Mouse (Mus musculus): ENCODE data around the gene Tcf7l1. TPM values are rescaled to one million over a fixed set of nuclear protein-coding genes. Genes with fewer than 3 reads are reported as not detected.

Gene Tcf7l1
- total and polyA plus RNA-seq, 3 experiments = not detected

DNA sequence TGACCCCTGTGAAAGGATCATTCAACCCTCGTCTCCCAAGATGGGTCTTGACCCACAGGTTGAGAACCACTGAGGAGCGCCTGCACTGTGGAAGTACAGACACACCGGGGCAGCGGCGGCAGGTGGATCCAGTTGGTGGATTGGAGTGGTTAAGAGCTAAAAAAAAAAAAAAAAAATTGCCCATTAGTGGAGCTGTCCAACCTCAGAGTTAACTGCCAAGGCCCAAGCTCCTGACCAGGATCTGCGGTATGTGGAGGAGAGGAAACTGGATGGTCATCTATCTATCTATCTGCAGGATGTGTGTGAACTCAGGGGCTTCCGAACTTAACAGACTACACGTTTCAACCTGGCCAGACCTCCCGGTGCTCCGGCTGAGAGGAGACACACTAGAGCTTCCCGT, 41.2 kb downstream of the Tcf7l1 start:
- Histone ChIP-seq H3K9me3 (replicated peaks; ENCODE audit: insufficient read depth, low read length) (no peaks in the 10 kb centered on the region), H3K27ac (ENCODE audit: control insufficient read depth, low read depth, low read length) (no peak overlapping the region), H3K27me3 (ENCODE audit: control insufficient read depth in 1 of 2, insufficient read depth in 2 of 2, low read length in 2 of 2) (peaks cover 4 to 10% of the 10 kb centered on the region in 2 experiments; a peak in 3 of 4 replicates)

DNA sequence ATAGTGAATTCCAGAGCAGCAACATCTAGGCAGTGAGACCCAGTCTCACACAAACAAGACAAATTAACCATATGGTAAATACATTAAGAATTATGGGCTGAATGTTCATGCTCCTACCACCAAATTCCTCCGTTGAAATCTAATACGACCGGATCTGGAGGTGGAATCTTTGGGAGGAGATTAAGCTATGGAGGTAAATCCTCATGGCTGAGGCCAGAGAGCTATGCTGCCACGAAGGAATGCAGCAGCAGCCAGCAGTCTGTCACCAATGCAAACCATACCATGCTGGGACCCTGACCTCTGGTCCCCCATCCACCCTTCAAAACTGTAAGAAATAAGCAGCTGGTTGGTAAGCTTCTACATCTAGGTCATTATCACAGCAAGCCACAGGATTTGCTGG, 41.9 kb downstream of the Tcf7l1 start:
- TF ChIP-seq EP300 (IDR thresholded peaks at IDR 0.05; ENCODE audit: low read depth in 1 of 2, low read length in 2 of 2) (no peak), SMC3 (IDR thresholded peaks at IDR 0.05; ENCODE audit: low read depth, low read length) (no peak), POLR2AphosphoS5 (IDR thresholded peaks at IDR 0.05; ENCODE audit: borderline replicate concordance, low read depth, low read length) (no peak), ELF1 (IDR thresholded peaks at IDR 0.05; ENCODE audit: low read depth, low read length) (no peak)
- Histone ChIP-seq H3K9ac (ENCODE audit: control insufficient read depth, low read depth, low read length, poor library complexity, severe bottlenecking) (no peak overlapping the region), H3K27ac (ENCODE audit: control insufficient read depth, low read depth, low read length) (no peak overlapping the region), H3K36me3 (ENCODE audit: control insufficient read depth in 1 of 2, insufficient read depth in 2 of 2, low read length in 2 of 2) (no peaks in the 10 kb centered on the region), H3K27me3 (ENCODE audit: control insufficient read depth in 1 of 2, insufficient read depth in 2 of 2, low read length in 2 of 2) (peaks cover 4 to 10% of the 10 kb centered on the region in 2 experiments; a peak in 3 of 4 replicates), H3K79me2 (ENCODE audit: control insufficient read depth, insufficient read depth, low read length, poor library complexity) (no peaks in the 10 kb centered on the region), H3K9me3 (replicated peaks; ENCODE audit: insufficient read depth, low read length) (no peaks in the 10 kb centered on the region), H3K4me1 (ENCODE audit: control insufficient read depth in 1 of 2, insufficient read depth in 2 of 2, low read length in 2 of 2) (no peaks in the 10 kb centered on the region), H3K4me3 (ENCODE audit: control insufficient read depth in 1 of 2, insufficient read depth in 1 of 2, low read depth in 2 of 2, low read length in 2 of 2) (no peak overlapping the region)
- DNase-seq (ENCODE audit: low read depth, low spot score) = no peak

More for the DNA sequence above, 41.2 kb downstream of the Tcf7l1 start:
- Histone ChIP-seq H3K9ac (ENCODE audit: control insufficient read depth, low read depth, low read length, poor library complexity, severe bottlenecking) (no peak overlapping the region), H3K79me2 (ENCODE audit: control insufficient read depth, insufficient read depth, low read length, poor library complexity) (no peaks in the 10 kb centered on the region), H3K4me3 (ENCODE audit: control insufficient read depth in 1 of 2, insufficient read depth in 1 of 2, low read depth in 2 of 2, low read length in 2 of 2) (no peak overlapping the region), H3K4me1 (ENCODE audit: control insufficient read depth in 1 of 2, insufficient read depth in 2 of 2, low read length in 2 of 2) (no peaks in the 10 kb centered on the region), H3K36me3 (ENCODE audit: control insufficient read depth in 1 of 2, insufficient read depth in 2 of 2, low read length in 2 of 2) (no peaks in the 10 kb centered on the region)
- TF ChIP-seq MYB (IDR thresholded peaks at IDR 0.05; ENCODE audit: low read depth, low read length) = no peak
- no peak for TF ChIP-seq NRF1 (IDR thresholded peaks at IDR 0.05; ENCODE audit: insufficient read depth, low read depth, low read length, poor library complexity, severe bottlenecking)
- no peak for TF ChIP-seq RAD21 (IDR thresholded peaks at IDR 0.05; ENCODE audit: low read depth, low read length)
- no peak for TF ChIP-seq TAL1 (IDR thresholded peaks at IDR 0.05; ENCODE audit: low read length)
- no peak for TF ChIP-seq HCFC1 (IDR thresholded peaks at IDR 0.05; ENCODE audit: low read depth, low read length)
- TF ChIP-seq NELFE (IDR thresholded peaks at IDR 0.05; ENCODE audit: low read depth, low read length) = no peak
- TF ChIP-seq USF1 (IDR thresholded peaks at IDR 0.05; ENCODE audit: low read depth, low read length) = no peak
- TF ChIP-seq CHD1 (IDR thresholded peaks at IDR 0.05; ENCODE audit: low read depth, low read length) = no peak
- TF ChIP-seq POLR2A (IDR thresholded peaks at IDR 0.05; ENCODE audit: control insufficient read depth in 1 of 2, insufficient read depth in 1 of 2, low read depth in 1 of 2, low read length in 2 of 2, poor library complexity in 1 of 2) = no peak
- TF ChIP-seq MAX (IDR thresholded peaks at IDR 0.05; ENCODE audit: low read length) = no peak
- TF ChIP-seq USF2 (IDR thresholded peaks at IDR 0.05; ENCODE audit: borderline replicate concordance in 1 of 2, insufficient read depth in 1 of 2, low read depth in 1 of 2, low read length in 2 of 2) = no peak
- TF ChIP-seq POLR2AphosphoS2 (IDR thresholded peaks at IDR 0.05; ENCODE audit: low read length) = no peak
- no peak for TF ChIP-seq MEF2A (IDR thresholded peaks at IDR 0.05; ENCODE audit: extremely low read depth, insufficient replicate concordance, low read depth, low read length, poor library complexity, severe bottlenecking)
- no peak for TF ChIP-seq ELF1 (IDR thresholded peaks at IDR 0.05; ENCODE audit: low read depth, low read length)
- TF ChIP-seq ZMIZ1 (IDR thresholded peaks at IDR 0.05; ENCODE audit: low read depth, low read length) = no peak
- TF ChIP-seq ETS1 (IDR thresholded peaks at IDR 0.05; ENCODE audit: low read depth, low read length) = no peak
- no peak for TF ChIP-seq RCOR1 (IDR thresholded peaks at IDR 0.05; ENCODE audit: low read depth, low read length)
- TF ChIP-seq SIN3A (IDR thresholded peaks at IDR 0.05; ENCODE audit: low read length) = no peak
- no peak for DNase-seq (ENCODE audit: low read depth, low spot score)
